Mouse (Mus musculus): ENCODE measurements at regions not wholly inside any gene's neighbourhood (a gene's known extent, or its start where the extent isn't known, plus 50 kb on each side); places are given as distances from the start of the nearest gene placed in this dataset.

DNA sequence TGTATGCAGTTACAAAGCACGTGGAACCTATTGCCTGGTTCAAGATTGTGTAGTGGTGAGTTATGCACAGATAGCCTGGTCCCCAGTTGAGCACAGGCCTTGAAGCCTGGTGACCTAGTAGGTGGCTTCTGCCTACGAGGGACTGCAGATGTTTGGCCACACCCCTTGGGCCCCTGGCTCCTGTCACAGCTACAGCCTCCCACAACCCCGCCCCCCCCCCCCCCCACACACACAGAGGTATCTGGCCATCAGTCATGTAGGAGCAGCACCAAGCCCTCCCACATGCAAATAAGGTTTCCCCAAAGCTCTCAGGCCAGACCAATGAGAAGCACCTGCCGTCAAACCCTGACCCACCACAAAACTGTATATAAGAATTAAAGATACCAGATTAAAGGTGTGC lies 94.5 kb downstream of the Tmem17 start:
- no peak for TF ChIP-seq CTCF (IDR thresholded peaks at IDR 0.05; ENCODE audit: insufficient read depth, low read length)
- no peak for TF ChIP-seq POLR2A (IDR thresholded peaks at IDR 0.05; ENCODE audit: borderline replicate concordance, extremely low read depth, low read depth, low read length)

Measured in lung, adult 2 months (tissue).